Mouse (Mus musculus) frontal cortex, adult (tissue): ENCODE data around the gene 1110051M20Rik.

ENCODE experiments used
- ATAC-seq: cut with Nextera tagmentation; 2 replicates; pipeline ENCODE4 v1.9.2; 2017; ENCODE audit warnings: mild to moderate bottlenecking, moderate library complexity, mixed read lengths; ENCODE audit not compliant: low TSS enrichment

1110051M20Rik gene

GRCm38 (mm10) chr2:91349974-91350457 lies 94.5 kb downstream of the 1110051M20Rik start:
- ATAC-seq, result no peak

GRCm38 (mm10) chr2:91348936-91349335 lies 95.6 kb downstream of the 1110051M20Rik start:
- ATAC-seq, result no peak

DNA sequence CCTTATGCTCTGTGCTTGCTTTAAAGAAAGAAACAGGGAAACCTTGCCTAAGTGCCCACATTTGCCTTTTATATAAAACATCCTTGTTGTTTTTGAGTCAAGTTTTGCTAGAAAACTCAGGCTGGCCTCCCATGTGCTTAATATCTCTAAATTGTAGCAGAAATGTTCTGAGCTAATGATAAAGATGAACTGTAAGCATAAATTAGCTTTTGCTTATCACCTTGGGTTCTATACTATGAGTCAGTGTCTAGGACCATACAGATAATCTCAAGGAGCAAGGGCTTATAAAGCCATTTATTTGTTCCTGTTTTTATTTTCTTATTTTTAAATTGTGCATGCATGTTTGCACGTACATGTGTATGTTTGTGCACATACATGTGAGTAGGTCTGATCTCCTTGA lies 98.9 kb downstream of the 1110051M20Rik start:
- no peak for ATAC-seq

- no peak for ATAC-seq
Measured at GRCm38 (mm10) chr2:91339591-91339990, 104.9 kb downstream of the 1110051M20Rik start.

- no peak for ATAC-seq
Measured at GRCm38 (mm10) chr2:91335128-91335527, 109.4 kb downstream of the 1110051M20Rik start.

DNA sequence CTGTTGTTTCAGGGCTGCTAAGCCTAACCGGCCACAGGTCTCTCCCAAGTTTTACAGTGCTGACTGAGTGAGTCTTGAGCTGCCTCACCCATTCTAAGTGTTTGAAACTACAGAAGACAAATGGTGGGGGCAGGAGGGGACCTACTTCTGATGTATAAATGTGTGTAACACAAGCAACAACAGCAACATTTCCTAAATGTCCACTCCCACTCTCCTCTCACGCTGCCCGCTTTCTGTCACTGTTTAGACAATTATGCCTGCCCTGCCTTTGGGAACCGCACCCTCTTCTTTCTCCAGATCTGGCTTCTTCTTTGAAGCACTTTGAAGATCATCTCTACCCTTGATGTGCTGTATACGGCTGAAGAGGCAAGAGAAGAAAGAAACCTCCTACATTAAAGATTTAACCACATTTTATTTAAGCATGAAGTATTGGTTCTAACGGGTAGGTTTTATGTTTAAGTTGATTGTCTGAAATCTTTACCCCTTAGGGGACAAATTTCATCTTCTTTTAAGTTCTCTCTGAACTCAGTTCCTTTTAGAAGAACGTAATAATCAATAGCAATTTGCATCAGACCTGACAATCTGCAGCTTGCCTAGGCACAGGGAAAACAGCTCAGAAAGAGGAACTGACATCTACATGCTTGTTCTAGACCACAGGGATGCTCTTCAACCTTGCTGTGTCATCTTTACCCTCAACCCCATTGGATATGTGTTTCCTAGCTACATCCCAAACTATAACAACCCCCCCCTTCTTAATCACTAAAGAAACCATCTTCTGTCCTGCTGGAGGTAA lies 113.3 kb downstream of the 1110051M20Rik start:
- peak; percentile 49; the same call in 1 of the 2 replicates for ATAC-seq

DNA sequence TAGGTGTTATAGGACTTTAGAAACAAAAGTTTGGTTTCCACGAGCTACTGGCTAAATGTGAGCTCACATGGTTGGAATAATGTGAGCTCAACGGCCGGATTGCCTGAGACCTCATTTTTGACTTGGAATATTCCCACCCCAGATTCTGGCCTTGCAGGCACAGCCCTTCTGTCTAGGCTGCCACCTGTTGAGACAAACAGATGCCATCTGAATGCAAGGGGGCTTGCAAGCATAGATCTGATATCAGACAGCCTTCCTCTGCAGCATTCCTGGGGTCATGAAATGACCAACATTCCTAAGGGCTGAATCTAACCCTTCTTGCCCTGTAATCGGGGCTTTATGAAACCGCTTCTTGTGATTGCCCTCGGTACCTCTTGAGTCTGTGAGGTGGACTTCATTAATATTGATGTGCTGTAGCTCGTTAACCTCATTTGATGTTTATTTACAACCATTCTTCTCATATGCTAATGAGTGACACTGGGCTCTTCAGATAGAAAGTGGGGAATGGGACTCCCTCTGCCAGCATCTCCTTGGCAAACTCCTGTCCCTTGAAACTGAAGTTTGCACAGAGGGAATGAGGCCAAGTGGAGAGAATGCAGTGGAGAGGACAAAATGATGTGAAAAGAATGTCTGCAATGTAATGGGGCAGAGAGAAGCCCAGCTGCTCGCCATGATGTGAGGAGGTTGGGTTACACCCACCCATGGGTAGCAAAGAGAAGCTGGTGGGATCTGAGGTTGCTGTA lies 114.3 kb downstream of the 1110051M20Rik start:
- ATAC-seq, result peak; percentile 17; the same call in 1 of the 2 replicates

- ATAC-seq, result no peak
Measured at GRCm38 (mm10) chr2:91328729-91329125, 115.8 kb downstream of the 1110051M20Rik start.

GRCm38 (mm10) chr2:91327968-91328728 lies 116.4 kb downstream of the 1110051M20Rik start:
- ATAC-seq, result 0 out of 2 replicates have a peak, but pooled peaks have one; percentile 25

DNA sequence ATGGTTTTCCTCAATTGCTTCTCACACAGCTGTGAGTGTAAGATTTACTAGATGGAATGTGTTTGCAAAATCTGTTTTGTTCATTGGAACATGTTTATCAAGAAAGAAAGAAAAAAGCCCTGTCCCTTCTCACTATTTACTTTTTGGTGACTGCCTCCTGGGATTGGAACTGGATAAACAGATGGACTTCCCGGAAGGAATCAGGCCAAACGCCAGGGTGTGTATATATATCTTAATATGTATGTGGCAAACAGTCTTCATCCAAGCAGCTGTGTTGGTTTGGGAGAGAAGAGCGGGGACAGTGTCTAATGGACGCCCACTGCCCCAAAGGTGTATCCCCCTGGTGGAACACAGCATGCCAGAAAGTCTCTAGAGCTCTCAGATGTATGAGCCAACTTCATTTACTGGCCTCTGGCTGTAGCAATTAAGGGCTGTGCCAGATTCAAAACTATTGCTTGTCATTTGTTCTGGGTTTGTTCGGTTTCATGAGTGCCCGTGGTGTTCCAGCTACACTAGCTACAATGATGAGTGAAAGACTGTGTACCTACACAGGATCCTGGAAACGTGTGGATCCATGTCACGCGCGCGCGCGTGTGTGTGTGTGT lies 117.7 kb downstream of the 1110051M20Rik start:
- ATAC-seq, result no peak

GRCm38 (mm10) chr2:91324761-91325421 lies 119.6 kb downstream of the 1110051M20Rik start:
- peak; percentile 75 for ATAC-seq

DNA sequence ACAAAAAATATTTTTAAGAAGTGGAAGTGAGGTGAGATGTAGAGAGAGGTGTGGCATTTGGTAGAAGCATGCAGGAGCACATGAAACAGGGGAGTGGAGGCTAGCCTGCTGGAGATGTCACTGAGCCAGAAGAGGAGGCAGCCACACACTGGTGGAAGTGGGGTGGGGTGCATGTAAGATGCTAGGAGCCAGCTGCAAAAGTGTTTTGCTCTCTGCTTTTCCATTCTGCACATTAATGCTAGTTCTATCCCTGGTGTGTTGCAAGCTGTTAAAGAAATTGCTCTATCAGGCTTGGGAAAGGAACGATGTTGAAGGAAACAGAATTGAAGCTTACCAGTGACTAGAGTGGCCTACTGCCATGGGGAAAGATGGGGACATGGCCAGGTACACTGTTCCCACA lies 120.2 kb downstream of the 1110051M20Rik start:
- ATAC-seq, result peak; percentile 53

DNA sequence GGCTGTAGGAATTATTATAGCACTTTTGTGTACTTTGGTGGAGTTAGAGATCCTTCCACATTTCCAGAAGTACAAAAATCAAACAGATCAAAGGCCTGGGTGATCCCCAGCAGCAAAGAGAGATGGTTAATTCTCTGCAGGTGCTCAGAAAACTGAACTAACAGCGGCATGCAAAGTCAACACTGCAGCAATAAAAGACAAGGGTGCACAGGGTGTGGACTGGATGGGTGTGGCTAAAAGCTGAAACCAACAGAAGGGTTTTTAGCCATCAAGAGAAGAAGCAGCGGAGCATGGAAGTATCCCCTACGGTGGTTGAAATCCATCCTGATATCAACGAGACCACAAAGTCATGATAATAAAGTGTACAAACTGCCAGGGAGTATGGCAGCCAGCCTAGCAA lies 122.0 kb downstream of the 1110051M20Rik start:
- ATAC-seq, result no peak

DNA sequence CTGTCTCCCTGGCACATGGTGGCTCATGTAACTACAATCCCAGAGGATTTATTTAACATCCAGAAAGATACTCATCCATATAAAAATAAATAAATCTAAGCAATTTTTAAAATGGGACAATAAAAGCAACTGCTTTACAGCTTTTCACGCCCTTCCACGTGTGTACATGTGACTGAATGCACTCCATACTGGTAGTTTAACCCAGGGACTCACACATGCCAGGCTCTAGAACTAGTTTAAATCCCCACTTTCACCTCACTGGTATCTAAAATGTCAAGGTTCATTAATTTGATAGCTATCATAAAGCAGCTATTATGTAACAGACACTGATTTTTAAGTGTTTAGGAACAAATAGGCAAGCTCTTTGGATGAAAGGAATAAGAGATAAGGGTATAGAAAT lies 122.6 kb downstream of the 1110051M20Rik start:
- ATAC-seq, result no peak

GRCm38 (mm10) chr2:91320559-91321529 lies 123.7 kb downstream of the 1110051M20Rik start:
- no peak for ATAC-seq

GRCm38 (mm10) chr2:91314184-91314583 lies 130.3 kb downstream of the 1110051M20Rik start:
- ATAC-seq, result no peak

GRCm38 (mm10) chr2:91312578-91313311 lies 131.8 kb downstream of the 1110051M20Rik start:
- ATAC-seq, result no peak

GRCm38 (mm10) chr2:91309546-91309945 lies 135.0 kb downstream of the 1110051M20Rik start:
- no peak for ATAC-seq

DNA sequence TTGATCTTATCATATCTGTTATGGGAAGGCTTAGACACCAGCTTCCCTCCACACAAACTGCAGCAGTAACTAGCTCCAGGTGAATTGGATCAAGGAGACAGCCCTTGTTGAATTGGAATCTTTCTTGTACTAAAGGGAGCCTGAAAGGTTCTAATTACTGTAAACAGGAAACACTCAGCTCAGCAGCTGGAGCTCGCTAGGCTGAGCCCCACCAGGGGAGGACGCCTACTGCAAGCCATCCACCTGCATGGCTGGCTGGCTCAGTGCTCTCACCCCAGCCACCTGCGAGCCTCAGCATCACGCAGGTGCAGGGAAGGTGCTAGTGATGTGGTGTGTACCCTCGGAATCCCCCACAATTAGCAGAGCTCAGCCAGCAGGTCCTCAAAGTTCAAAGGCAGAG lies 135.8 kb downstream of the 1110051M20Rik start:
- ATAC-seq, result no peak; the same call in none of the 2 replicates
